Mouse (Mus musculus) lung, postnatal 36 days (tissue): Measurements from ENCODE around the gene Adh6a.
A peak's percentile ranks its signal among the peaks of the same experiment; 100 is the strongest.

Experiments used
- DNase-seq: peaks from one replicate; pipeline ENCODE4 v3.0.0; 2022; ENCODE audit warnings: mixed read lengths

The Adh6a gene

DNA sequence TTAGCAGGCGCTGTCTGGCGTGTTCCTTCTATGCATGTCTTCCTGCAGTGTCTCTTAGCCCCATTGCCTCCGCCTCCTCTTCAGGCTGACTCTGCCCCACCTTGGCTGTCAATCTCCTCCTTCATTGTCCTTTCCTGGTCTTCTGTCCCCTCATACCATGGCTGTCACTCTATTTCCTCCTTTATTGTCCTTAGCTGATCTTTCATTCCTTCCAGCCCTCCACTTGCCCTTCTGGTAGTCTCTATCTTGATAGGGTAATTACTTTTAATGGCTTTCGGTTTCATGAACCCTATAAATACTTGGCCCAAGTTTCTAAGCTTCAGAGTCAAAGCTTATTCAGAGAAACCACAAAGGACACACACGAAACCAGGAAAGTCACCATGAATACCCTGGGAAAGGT is at the start of gene Adh6a:
Gene Adh6a (plus strand): TSS at position 322 of the 400 bp plus-strand sequence.
- no peak for DNase-seq

DNA sequence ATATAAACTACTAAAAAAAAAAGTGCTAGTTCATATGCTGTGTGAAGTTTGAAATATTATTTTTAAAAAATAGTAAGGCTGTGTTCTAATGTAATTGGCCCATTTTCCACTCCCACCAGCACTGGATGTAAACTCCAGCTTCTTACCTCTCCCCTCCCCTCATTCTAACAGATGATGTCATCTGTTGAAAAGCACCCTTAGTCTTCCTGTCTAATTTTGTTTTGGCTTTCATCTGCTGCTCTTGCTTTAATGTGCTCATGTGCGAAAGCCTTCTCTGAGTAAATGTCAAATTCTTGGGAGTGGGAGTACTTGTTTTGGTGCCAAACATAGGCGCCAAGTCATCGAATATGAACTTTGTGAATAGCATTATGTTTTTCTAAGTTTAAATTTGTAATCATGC is 48.4 kb upstream of the Adh6a start:
- no peak for DNase-seq

DNA sequence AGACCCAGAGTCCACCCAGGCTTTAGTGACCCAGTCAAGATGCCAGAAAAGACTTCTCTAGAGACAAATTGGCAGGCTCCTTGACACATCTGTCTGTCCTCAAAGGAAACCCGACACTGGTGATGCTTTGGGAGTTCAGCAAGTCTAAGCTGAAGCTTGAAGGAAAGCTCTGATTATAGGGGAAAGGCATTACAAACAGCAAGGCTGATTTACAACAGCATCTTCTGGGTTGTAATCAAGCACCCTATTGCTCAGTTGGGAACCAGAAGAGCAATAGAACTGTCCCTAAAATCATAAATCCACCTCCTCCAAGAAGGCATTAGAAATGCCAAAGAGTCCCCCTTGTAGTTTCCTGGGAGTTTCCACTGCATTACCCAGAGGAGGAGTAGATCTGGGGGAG is 42.6 kb upstream of the Adh6a start:
- no peak for DNase-seq

DNA sequence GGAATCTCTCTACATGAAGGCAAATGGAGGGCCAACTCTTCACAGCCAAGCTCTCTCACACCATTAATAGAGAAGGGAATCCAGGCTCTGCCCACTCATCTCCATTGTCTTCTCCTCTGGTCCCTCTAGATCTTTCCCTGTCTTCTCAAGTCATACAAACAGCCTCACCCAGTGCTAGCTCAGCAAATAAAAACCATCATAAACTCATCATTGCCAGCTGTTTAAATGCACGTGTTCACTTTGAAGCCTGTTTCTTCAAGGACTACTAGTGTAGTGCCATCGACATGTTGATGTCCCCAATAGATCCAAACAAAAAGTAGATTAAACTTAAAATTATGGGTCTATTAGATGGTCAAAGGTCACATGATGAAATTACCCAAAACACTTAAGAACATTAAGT is 41.8 kb upstream of the Adh6a start:
- DNase-seq, result no peak

DNA sequence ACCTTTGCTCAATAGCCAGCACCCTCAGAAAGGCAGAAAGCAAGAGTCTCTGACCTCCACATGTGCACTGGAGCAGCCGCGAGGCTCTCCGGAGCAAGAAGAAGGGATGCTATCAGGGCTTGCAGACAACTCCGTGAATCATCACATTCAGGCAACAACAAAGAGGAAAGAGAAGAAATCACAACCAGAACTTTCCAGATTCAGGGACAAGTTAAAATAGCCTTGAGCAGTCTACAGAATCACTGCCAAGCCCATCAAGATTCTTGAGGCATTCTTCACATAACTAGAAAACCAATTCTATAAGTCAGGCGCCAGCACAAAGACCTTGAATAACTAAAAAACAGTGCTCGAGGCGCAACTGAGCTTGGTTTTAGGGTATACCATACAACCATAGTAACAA is 40.0 kb upstream of the Adh6a start:
- DNase-seq, result no peak

DNA sequence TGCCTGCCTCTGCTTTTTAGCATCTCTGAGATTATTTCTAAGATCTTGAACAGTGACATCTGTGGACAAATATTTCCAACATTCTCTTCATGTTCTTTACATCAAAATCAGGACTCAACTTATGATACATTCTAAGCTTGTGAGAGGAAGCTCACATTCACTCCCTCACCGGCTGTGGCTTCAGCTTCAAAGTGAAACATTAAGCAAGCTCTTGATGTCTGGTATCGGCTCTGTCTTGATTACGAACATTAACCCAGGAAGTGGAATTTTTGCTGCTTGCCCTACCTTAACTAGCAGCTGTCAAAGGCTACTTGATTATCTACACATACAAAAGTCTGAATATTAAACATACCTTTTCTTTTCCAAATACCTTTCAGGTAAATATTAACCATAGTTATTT is 38.0 kb upstream of the Adh6a start:
- no peak for DNase-seq

DNA sequence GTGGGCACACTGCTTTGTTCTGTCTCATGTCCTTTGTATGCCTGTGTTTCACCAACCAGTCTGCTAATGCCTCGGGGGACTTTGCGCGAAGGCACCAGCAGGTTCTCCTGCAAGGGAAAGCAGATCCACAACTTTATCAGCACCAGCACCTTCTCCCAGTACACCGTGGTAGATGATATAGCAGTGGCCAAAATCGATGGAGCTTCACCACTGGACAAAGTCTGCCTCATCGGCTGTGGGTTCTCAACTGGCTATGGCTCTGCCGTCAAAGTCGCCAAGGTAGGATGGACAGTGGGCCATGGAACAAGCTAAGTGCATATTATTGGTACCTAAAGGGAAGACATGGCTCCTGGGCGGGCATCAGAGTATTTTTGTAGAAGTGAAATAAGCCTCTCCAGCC is 30.5 kb upstream of the Adh6a start:
- no peak for DNase-seq

DNA sequence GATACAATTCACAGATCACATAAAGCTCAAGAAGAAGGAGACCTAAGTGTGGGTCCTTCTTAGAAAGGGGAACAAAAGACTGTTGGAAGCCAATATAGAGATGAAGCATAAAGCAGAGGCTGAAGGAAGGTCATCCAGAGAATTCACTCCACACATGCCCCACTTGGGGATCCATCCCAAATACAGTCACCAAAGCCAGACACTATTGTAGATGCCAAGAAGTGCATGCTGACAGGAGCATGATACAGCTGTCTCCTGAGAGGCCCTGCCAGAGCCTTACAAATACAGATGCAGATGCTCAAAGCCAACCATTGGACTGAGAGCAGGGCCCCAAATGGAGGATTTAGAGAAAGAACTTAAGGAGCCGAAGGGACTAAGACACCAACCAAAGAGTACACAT is 29.3 kb upstream of the Adh6a start:
- DNase-seq, result peak; percentile 59

DNA sequence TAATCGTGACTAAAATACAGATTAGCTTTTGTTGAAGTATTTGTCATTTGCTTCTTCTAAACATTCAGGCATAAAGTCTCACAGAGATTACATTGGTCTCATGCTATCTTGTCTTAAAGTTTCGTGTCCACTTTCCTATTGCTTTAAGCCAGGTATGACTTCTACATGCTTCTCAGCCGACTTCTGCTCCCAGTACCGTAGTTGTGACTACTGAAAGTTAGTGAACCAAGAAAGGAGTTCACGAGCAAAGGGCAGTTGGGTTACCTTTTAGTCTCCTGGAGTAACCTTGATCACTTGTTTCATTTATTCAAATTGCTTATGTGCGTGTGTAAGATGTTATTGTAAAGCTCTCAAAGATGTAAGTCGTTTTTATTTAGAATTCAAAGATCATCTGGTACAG is 27.1 kb upstream of the Adh6a start:
- DNase-seq, result no peak

DNA sequence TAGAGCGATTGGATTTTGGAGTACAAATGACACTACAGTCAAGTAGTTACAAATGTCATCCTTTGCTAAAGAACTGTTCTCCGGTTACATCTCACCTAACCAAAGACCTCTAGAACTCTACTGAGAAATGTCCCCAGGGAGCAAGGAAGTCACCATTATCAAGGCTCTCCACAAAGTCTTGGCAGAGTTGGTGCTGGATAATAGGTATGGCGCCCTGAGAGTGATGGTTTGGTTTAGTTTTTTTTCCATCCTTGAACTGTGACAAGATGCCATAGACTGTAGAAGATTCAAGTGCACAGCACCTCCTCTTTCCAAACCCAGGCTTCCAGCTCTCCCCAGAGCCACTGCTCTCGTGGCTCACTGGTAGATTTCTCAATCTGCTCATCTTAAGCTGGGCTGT is 25.4 kb upstream of the Adh6a start:
- DNase-seq, result no peak

DNA sequence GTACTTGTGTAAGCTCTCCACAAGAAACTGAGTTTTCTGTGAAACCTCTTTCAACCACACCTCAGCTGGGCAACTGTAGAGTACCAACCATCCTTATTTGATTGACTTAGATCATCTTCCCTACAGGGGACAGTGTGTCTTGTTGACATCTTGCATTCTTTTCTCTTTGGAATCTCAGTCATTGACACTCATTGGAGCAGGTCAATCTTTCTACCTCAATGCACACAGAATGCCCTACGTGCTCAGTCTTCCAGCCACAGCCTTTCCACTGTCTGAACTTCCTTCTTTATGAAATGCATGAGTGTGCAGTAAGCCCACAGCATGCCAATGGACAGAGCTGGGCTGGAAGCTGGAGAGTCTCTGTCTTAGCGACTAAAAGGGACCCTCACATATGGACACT is 22.4 kb upstream of the Adh6a start:
- no peak for DNase-seq

DNA sequence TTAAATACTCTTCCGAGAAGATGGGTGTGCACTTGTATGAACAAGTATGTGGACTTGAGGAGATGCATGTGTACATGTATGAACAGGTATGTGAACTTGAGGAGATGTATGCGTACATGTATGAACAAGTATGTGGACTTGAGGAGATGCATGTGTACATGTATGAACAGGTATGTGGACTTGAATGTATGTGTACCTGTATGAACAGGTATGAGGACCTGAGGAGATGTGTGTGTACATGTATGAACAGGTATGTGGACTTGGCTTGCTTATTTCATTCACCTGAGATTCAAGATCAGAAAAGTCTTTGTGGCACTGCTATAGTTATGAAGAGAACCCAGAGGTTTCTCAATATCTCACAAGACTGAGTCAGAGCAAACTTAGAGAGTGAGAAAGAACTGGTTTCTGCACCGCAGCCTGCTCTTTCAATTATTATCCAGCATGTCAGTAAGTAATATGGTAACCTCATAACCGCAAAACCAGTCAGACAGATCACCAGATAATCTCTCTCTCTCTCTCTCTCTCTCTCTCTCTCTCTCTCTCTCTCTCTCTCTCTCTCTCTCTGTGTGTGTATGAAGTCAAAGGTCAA is 21.5 kb upstream of the Adh6a start:
- DNase-seq, result no peak

DNA sequence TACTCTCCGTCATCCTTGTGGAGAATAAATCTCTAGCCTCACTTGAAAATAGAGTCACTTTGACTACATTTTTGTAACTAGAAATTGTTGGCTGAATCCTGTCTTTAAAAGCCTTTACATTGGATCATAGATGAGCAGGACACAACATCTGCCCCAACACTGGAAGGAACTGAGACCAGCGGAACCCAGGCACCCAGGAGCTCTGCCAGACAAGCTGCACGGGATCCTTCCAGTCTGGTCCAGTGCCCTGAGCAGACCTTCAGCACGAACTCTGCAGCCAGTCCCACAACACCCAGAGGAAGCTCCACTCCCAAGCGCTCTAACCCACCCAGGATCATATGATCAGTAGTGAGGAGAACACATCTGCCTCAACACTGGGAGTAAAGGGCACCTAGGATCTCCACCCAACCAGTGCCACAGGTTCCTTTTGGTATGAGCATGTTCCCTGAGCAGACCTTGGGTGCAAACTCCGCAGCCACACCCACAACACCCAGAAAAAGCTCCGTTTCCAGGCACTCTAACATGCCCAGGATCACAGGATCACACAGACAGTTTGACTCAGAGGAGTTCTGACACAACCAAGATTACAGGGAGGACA is 19.7 kb upstream of the Adh6a start:
- no peak for DNase-seq

DNA sequence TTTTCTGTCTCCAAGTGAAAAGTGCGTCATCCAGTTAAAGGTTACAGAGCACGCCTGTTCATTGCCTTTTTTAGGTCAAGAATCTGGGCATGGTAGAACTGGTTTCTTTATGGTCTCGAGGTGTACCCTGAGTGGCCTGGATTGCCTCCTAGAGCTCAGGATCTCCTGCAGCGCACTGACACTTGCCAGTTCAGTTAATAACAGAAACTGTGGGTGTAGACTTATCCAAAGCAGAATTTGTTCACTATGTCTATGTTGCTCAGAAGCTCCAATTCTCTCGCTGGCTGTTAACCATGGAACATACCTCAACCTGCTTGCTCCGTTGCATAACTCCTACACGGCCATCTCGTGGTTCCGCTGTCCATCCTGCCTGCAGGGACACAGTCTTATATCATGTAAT is 13.0 kb upstream of the Adh6a start:
- no peak for DNase-seq

DNA sequence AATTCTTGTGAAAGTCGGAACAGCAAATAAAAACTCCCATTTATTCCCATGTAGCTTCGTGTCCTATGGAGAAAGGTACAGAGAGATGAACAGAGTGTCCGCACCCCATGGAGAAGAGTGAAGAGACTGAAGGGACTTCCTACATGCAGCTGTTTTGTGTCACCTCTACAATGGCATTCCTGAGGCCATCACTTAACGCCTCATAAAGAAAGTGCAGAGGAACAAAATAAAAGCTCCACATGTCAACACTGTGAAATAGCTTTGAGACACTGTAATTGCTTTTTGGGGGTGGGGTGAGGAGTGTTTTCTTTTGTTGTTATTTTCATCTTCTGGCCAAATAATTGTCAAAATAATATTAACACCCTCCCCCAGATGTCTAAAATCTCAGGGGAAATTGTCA is 10.4 kb upstream of the Adh6a start:
- peak; percentile 44 for DNase-seq

DNA sequence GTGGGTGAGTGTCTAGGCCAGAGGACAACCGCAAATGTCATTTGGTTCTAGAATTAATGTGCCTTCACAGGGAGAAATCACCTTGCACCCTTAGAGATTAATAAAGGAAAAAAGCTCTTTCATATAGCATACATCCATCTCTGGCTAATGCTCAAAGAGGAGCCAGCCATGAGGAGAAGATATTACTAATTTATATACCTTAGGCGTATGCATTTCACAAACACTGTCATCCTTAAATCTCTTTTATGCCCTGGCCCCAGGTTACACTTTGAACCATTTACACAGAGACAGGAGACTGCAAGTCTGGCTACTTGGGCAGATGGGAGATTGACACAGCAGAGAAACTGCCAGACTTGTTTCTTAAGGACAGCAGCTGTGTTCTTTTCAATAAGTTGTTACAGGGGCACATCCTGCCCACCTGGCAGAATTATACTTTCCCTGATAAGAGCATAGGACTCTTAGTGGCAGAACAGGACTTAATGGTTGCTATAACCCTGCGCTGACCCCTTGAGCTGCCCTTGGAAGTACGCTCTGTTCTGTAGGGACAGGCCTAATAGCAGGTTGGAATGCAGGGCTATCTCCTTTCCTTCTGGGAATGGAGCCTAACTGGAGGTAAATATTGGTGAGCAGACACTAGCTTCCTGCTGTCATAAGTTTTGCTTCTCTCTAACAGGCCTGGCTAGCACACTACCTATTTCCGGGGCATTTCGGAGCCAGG is 9.2 kb upstream of the Adh6a start:
- no peak for DNase-seq

DNA sequence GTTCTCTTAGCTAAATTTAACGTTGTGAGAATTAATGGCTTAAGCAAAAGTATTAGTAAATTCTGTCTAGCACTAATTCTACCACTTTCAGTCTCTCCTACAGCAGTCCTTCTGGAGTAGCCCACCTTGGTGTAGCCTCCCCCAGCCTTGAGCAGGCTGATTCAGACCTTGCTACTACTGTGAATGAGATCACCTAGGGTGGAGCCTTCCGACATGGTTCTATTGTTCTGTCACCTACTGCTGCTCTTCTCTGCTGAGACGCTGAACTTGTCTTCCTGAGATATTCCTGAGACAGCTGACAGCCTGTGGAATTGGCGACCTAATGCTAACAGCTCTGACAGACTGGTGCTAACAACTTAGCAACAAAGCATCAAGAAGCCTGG is 8.6 kb upstream of the Adh6a start:
- DNase-seq, result no peak

DNA sequence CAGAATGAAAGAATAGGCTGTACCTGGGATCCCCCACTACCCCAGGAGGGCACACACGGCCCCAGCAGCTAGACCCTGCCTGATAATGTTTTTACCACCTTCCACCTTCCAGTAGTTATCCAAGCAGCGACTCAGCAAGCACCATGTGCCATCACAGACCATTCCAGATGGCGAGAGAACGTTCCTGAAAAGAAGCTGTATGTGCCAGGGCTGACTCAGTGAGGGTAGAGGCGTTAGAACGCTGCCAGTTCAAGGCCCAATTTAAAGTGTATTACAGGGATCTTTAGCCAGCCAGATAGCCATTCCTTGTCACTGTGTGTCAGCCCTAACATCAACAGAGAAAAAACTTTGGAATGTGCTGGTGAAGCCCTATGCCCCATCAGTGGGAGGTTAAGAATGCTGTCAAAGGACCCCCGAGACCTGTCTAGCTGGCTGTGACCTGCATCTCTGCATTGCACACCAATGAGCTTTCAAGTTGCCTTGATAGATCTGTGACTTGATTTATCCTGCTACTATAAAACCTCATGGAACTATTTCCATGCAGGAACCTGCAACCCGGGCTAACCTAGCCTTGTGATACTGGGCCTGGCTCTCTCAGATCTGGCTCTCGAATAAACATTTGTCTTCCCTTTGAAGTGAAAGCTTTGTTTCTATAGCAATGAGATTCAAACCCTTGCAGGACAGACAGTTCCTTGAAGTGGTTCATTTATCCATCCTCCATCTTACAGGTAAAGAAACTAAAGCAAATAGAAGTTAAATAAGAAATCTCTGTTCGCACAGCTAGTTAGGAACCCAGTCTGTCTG is 7.4 kb upstream of the Adh6a start:
- DNase-seq, result no peak

DNA sequence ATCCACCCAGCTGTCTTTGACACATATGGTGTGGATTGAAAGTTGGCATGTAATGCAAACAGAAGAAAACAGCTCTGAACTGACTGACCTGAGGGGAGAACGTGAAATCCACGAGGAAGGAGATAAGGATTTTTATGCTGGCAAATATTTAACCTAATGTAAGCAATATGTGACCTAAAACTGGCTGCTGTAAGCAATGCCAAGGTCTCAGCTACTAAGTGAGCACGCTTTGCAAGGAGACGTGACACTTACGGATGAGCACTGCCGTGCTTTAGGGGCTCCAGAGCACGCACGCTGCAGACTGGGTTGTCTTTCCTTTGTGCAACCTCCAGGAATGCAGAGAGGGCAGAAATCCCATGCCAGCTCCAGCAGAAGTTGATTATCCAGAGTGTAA is 6.8 kb upstream of the Adh6a start:
- DNase-seq, result no peak

DNA sequence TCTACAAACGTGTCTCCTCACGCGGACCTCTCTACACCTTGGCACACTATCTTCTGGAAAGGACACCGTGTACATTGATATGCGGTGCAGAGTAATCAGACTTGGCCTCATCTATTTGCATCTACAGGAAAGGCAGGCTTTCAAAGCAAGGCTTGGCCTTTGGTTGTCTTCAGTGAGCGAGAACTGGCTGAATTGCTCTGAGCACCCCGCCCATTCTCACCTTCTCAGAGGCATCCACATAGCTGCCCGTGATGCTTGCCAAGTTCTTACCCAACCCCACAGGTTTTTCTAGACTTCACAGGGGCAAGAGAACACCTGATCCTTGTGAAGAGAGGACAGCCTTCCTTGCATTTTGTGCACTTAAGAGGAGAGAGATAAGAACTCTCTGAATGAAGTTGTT is 3.2 kb upstream of the Adh6a start:
- no peak for DNase-seq

DNA sequence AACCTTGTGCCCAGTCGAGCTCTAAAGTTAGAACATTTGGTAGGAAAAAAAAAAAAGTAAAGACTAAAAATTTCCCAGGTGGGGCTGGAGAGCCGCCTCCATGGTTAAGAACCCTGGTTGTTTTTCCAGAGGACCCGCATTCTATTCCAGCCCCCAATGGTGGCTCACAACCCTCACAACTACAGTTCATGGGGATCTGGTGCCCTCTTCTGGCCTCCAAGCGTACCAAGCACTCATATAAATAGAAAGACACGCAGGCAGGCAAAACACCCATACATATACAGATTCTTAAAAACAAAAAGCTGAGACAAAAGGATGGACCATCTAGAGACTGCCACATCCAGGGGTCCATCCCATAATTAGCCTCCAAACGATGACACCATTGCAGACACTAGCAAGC is 2.1 kb upstream of the Adh6a start:
- DNase-seq, result no peak

DNA sequence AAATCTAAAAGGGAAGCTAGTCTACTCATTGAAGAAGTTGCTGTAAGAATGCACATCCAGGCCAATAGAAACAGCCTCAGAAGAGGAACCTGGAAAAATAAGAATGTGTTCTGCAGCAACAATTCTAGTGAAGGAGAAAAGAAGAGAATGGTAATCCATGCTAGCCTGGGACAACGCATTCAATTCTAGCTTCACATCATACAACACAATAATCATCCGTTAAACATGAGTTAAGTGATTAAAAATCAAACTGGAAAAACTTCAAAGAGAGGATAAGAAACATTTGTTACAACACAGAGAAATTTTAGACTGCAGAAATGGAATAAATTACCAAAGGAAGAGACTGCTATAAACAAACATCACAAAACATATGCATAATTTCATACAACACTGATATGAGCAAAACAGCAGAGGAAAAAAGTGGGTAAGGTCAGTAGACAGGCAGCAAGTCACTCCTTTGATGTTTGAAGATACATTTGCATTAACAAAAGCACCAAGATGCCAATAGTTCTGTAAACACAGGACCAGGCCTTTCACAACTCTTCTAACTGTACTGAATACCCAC is 3.9 kb downstream of the Adh6a start:
- DNase-seq, result no peak

DNA sequence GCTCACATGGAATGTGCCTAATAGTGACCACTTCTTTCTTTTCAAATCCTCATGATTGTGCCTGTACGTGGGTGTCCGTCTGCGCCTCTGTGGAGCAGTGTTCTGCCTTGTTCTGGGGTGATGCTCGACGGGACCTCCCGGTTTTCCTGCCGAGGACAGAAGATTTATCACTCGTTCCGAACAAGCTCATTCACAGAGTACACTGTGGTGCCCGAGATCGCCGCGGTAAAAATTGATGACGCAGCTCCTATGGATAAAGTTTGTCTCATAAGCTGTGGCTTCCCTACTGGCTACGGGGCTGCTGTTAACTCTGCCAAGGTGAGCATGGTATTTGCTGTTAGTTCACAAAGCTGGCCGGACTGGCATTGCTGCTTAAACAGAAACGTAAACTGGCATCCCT is 11.9 kb downstream of the Adh6a start:
- no peak for DNase-seq

DNA sequence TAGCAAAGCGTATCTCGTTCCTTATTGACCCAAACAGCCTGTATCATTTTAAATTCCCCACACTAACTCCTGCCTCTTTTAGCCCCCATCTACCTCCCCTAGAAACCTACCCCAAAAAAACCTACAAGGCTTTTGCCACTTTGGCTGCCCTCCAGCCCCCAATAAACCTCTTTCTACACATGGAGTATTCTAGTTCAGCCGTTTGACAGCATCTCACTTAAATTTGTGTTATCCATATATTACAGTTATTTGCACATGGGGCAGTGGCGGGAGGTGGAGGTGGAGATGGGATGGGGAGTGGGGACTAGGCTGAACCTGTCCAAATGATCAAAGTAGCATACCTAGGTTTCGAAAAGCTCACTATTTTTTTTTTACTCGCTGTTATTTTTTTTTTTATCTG is 12.4 kb downstream of the Adh6a start:
- DNase-seq, result no peak
